Mouse (Mus musculus): Measurements from ENCODE around the gene Ptprk. TPM values are rescaled to one million over a fixed set of nuclear protein-coding genes. Genes with fewer than 3 reads are reported as not detected.

The Ptprk gene
- polyA plus RNA-seq, 1 experiment from 2014 or later, result 29.6 TPM

- H3K36me3 ChIP-seq, result no peaks in the 10 kb centered on the region
- H3K4me1 ChIP-seq, result peaks cover 13% of the 10 kb centered on the region; the same call in 1 of the 2 replicates
- no peak overlapping the region for H3K4me3 ChIP-seq
- H3K27ac ChIP-seq (replicated peaks), result no peak overlapping the region
- no peaks in the 10 kb centered on the region for H3K9me3 ChIP-seq (replicated peaks)
- 84% methylated on average over 1 of the region's 1 CpGs for WGBS
- no peaks in the 10 kb centered on the region for H3K27me3 ChIP-seq (ENCODE audit: low read depth, poor library complexity, severe bottlenecking)
- DNase-seq (ENCODE audit: low spot score), result no peak
These were observed 9.0 kb downstream of the Ptprk start for GRCm38 (mm10) chr10:28083625-28084024.

- H3K9me3 ChIP-seq (replicated peaks), result no peaks in the 10 kb centered on the region
- WGBS, result 82% methylated on average over 6 of the region's 6 CpGs
- no peak overlapping the region for H3K27ac ChIP-seq (replicated peaks)
- H3K4me1 ChIP-seq, result peaks cover 10% of the 10 kb centered on the region; the same call in 1 of the 2 replicates
- no peak for DNase-seq (ENCODE audit: low spot score)
- H3K27me3 ChIP-seq (ENCODE audit: low read depth, poor library complexity, severe bottlenecking), result no peaks in the 10 kb centered on the region
- H3K36me3 ChIP-seq, result no peaks in the 10 kb centered on the region
- no peak overlapping the region for H3K4me3 ChIP-seq
These were observed 12.7 kb downstream of the Ptprk start for GRCm38 (mm10) chr10:28087341-28087740.

DNA sequence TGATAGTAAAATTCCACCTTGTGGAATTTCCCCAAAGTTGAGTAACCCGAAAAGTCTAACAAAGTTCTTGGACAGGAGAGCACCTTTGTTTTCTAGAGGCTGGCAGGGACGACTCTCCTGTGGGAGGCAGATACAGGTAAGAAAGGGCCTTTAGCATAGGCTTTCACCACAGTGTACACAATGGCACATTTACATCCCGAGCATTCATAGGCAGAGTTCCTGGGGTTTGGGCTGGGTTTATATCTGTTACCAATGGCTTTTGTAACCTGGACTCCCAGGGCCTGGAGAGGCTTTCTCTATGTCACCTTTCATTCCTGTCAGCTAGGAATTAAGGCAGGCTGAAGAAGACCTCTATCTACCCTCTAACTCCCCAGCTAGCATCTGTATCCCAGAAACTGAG lies 13.1 kb downstream of the Ptprk start:
- no peaks in the 10 kb centered on the region for H3K27me3 ChIP-seq (ENCODE audit: low read depth, poor library complexity, severe bottlenecking)
- no peak overlapping the region for H3K27ac ChIP-seq (replicated peaks)
- peaks cover 10% of the 10 kb centered on the region; the same call in 1 of the 2 replicates for H3K4me1 ChIP-seq
- WGBS, result 60% methylated on average over 3 of the region's 3 CpGs
- no peak for DNase-seq (ENCODE audit: low spot score)
- H3K4me3 ChIP-seq, result no peak overlapping the region
- H3K36me3 ChIP-seq, result no peaks in the 10 kb centered on the region
- H3K9me3 ChIP-seq (replicated peaks), result no peaks in the 10 kb centered on the region

DNA sequence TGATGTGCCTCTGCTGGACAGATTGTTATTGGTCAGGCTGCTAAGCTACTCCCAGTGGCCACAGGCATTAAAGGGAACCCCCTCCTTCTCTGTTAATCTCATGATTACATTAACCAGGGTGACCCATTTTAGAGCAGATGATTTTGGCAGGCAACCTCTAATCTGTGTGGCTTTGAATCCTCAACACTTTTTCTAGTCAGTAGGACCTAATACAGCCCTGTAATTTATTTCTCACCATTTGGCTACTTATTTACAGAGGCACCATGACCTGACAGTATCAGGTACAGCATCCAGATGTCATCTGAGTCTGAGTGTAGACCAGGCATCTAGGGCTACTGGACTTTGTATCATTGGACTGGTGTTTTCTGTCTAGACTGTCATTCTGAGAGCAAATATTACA lies 21.4 kb downstream of the Ptprk start:
- no peak for DNase-seq (ENCODE audit: low spot score)
- no peaks in the 10 kb centered on the region for H3K36me3 ChIP-seq
- no peak overlapping the region for H3K4me3 ChIP-seq
- peaks cover 5% of the 10 kb centered on the region for H3K4me1 ChIP-seq
- H3K27me3 ChIP-seq (ENCODE audit: low read depth, poor library complexity, severe bottlenecking), result no peaks in the 10 kb centered on the region
- H3K27ac ChIP-seq (replicated peaks), result no peak overlapping the region
- H3K9me3 ChIP-seq (replicated peaks), result no peaks in the 10 kb centered on the region

- no peak overlapping the region for H3K4me3 ChIP-seq
These were observed 23.0 kb downstream of the Ptprk start for GRCm38 (mm10) chr10:28097637-28098036.

DNA sequence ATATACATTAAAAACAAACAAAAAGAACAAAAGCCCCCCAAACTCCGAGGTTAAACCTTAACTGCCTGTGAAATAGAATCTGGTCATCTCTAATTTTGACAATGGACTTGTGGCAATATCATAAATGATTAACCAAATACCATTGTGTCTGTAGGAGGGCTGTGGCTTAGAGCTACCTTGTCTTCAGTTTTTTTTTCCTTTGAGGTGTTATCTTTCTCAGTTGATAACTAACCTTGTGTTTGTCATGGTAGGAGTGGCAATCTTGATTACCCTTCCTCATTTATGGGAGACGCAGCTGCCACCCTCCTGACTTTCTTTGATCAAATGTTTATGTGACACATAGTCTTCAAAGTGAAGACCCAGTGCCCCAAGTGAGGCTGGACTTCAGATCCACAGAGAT lies 24.3 kb downstream of the Ptprk start:
- H3K9me3 ChIP-seq (replicated peaks), result no peaks in the 10 kb centered on the region
- WGBS, result 92% methylated on average over 2 of the region's 2 CpGs
- H3K4me3 ChIP-seq, result no peak overlapping the region
- H3K27me3 ChIP-seq (ENCODE audit: low read depth, poor library complexity, severe bottlenecking), result no peaks in the 10 kb centered on the region
- no peaks in the 10 kb centered on the region for H3K36me3 ChIP-seq
- H3K27ac ChIP-seq (replicated peaks), result no peak overlapping the region
- no peak for DNase-seq (ENCODE audit: low spot score)
- H3K4me1 ChIP-seq, result peaks cover 6% of the 10 kb centered on the region

More at GRCm38 (mm10) chr10:28097637-28098036, 23.0 kb downstream of the Ptprk start:
- Histone ChIP-seq H3K27me3 (ENCODE audit: low read depth, poor library complexity, severe bottlenecking) (no peaks in the 10 kb centered on the region), H3K4me1 (peaks cover 6% of the 10 kb centered on the region), H3K27ac (replicated peaks) (no peak overlapping the region), H3K36me3 (no peaks in the 10 kb centered on the region), H3K9me3 (replicated peaks) (no peaks in the 10 kb centered on the region)
- DNase-seq (ENCODE audit: low spot score), result no peak
- WGBS, result 81% methylated on average over 7 of the region's 7 CpGs

GRCm38 (mm10) chr10:28103406-28103906 lies 28.8 kb downstream of the Ptprk start:
- peaks cover 10% of the 10 kb centered on the region for H3K4me1 ChIP-seq
- H3K27me3 ChIP-seq (ENCODE audit: low read depth, poor library complexity, severe bottlenecking), result no peaks in the 10 kb centered on the region
- whole genome bisulfite sequencing, result 96% methylated on average over 4 of the region's 4 CpGs
- DNase-seq (ENCODE audit: low spot score), result no peak
- H3K4me3 ChIP-seq, result no peak overlapping the region
- no peaks in the 10 kb centered on the region for H3K9me3 ChIP-seq (replicated peaks)
- no peaks in the 10 kb centered on the region for H3K36me3 ChIP-seq
- H3K27ac ChIP-seq (replicated peaks), result no peak overlapping the region

DNA sequence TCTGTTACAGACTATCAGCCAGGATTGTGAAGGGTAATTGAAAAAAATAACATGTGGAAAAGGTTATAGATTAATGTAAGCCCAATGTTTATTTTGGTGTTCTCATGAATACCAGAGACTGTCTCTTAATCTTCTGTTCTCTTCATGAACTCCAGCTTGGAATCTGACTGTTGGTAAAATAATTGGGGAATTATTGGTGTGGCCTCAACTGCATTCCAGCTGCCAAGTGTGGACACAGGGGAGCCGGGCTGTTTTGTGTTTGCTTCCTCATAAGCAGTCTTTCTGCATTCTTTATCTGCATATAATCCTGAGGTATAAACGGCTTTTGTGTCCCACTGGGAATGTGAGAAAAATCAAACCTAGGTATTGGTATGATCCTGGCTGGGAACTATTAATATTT lies 29.3 kb downstream of the Ptprk start:
- H3K27me3 ChIP-seq (ENCODE audit: low read depth, poor library complexity, severe bottlenecking), result no peaks in the 10 kb centered on the region
- peaks cover 11% of the 10 kb centered on the region for H3K4me1 ChIP-seq
- no peak overlapping the region for H3K27ac ChIP-seq (replicated peaks)
- no peak overlapping the region for H3K4me3 ChIP-seq
- no peak for DNase-seq (ENCODE audit: low spot score)
- no peaks in the 10 kb centered on the region for H3K36me3 ChIP-seq
- H3K9me3 ChIP-seq (replicated peaks), result no peaks in the 10 kb centered on the region
- WGBS, result 86% methylated on average over 2 of the region's 2 CpGs

- DNase-seq (ENCODE audit: low spot score), result no peak
- Histone ChIP-seq H3K4me1 (peaks cover 17% of the 10 kb centered on the region), H3K27me3 (ENCODE audit: low read depth, poor library complexity, severe bottlenecking) (no peaks in the 10 kb centered on the region), H3K4me3 (no peak overlapping the region), H3K9me3 (replicated peaks) (no peaks in the 10 kb centered on the region), H3K27ac (replicated peaks) (no peak overlapping the region), H3K36me3 (no peaks in the 10 kb centered on the region)
- WGBS, result 92% methylated on average over 6 of the region's 6 CpGs
These were observed 30.6 kb downstream of the Ptprk start for GRCm38 (mm10) chr10:28105247-28105646.

- Histone ChIP-seq H3K36me3 (no peaks in the 10 kb centered on the region), H3K4me3 (no peak overlapping the region), H3K4me1 (peaks cover 15% of the 10 kb centered on the region), H3K9me3 (replicated peaks) (no peaks in the 10 kb centered on the region; the same call in 1 of the 2 replicates), H3K27me3 (ENCODE audit: low read depth, poor library complexity, severe bottlenecking) (no peaks in the 10 kb centered on the region), H3K27ac (replicated peaks) (no peak overlapping the region)
- WGBS, result 84% methylated on average over 8 of the region's 8 CpGs
- DNase-seq (ENCODE audit: low spot score), result no peak
These were observed 38.4 kb downstream of the Ptprk start for GRCm38 (mm10) chr10:28112826-28113589.

GRCm38 (mm10) chr10:28113879-28114278 lies 39.3 kb downstream of the Ptprk start:
- no peaks in the 10 kb centered on the region for H3K27me3 ChIP-seq (ENCODE audit: low read depth, poor library complexity, severe bottlenecking)
- H3K9me3 ChIP-seq (replicated peaks), result no peaks in the 10 kb centered on the region; the same call in 1 of the 2 replicates
- 83% methylated on average over 3 of the region's 3 CpGs for WGBS
- no peaks in the 10 kb centered on the region for H3K36me3 ChIP-seq
- no peak overlapping the region for H3K27ac ChIP-seq (replicated peaks)
- peaks cover 10% of the 10 kb centered on the region for H3K4me1 ChIP-seq
- DNase-seq (ENCODE audit: low spot score), result no peak
- H3K4me3 ChIP-seq, result no peak overlapping the region

- Histone ChIP-seq H3K27me3 (ENCODE audit: low read depth, poor library complexity, severe bottlenecking) (no peaks in the 10 kb centered on the region), H3K4me3 (no peak overlapping the region), H3K27ac (replicated peaks) (no peak overlapping the region), H3K4me1 (no peaks in the 10 kb centered on the region), H3K36me3 (no peaks in the 10 kb centered on the region), H3K9me3 (replicated peaks) (no peaks in the 10 kb centered on the region; the same call in 1 of the 2 replicates)
- no peak for DNase-seq (ENCODE audit: low spot score)
These were observed 42.4 kb downstream of the Ptprk start for GRCm38 (mm10) chr10:28116982-28117381.

GRCm38 (mm10) chr10:28118783-28119365 lies 44.3 kb downstream of the Ptprk start:
- WGBS, result 93% methylated on average over 6 of the region's 6 CpGs
- Histone ChIP-seq H3K27me3 (ENCODE audit: low read depth, poor library complexity, severe bottlenecking) (no peaks in the 10 kb centered on the region), H3K4me3 (no peak overlapping the region), H3K9me3 (replicated peaks) (no peaks in the 10 kb centered on the region; the same call in 1 of the 2 replicates), H3K27ac (replicated peaks) (no peak overlapping the region), H3K36me3 (no peaks in the 10 kb centered on the region), H3K4me1 (no peaks in the 10 kb centered on the region)
- DNase-seq (ENCODE audit: low spot score), result no peak

Measured in midbrain, embryonic 10.5 days (tissue).